Mouse (Mus musculus) G1E-ER4 (cell line): Measurements from ENCODE around the gene Olfr527. TPM values are rescaled to one million over a fixed set of nuclear protein-coding genes. Genes with fewer than 3 reads are reported as not detected.

Experiments used
- GATA1 ChIP-seq: IDR thresholded peaks from one replicate; pipeline ENCODE4 v1.8.0; 2012; ENCODE audit warnings: low read length, inconsistent platforms
- polyA plus RNA-seq: library from polyadenylated mRNA; stranded (reverse); fragments of >175 nt; gene quantifications from 2 replicates; pipeline ENCODE4 v1.2.3, GENCODE M21; 2012

The Olfr527 gene
- polyA plus RNA-seq, result not detected in 2 replicates

DNA sequence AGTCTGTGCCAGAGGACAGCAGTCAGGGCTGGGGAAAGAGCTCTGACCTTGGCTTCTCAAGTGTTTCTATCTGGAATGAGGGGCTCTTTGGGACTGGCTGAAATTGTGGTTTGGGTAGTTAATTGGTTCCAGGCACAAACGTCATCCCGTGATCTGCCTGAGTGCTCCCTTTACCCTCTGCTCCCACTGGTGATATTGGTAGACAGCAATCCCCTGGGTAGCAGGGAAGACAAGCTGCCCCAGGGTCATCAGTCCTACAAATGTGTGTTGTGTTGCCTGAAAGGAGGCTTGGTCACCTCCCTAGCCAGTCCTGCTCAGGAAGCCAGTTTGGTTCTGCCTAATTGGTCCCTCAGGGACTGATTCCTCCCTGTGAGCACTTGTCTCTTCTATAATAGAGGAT, at the start of gene Olfr527:
TSS of gene Olfr527 (plus strand) at position 301 of the 400 bp plus-strand sequence.
- no peak for TF ChIP-seq GATA1

DNA sequence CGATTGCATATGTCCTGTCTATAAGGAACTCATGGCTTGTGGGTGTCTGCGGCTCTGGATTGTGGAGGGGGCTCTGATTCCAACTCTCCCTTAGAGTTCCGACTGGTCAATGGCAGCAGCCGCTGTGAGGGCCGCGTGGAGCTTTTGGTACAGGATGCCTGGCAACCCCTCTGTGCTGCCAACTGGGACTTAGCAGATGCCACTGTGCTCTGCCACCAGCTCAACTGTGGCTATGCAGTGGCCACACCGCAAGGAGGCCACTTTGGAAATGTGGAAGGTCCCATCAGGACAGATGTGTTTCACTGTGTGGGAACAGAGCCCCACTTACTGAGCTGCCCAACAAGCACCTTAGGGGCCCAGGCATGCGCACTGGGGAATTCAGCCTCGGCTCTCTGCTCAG, 38.1 kb upstream of the Olfr527 start:
- no peak for TF ChIP-seq GATA1

DNA sequence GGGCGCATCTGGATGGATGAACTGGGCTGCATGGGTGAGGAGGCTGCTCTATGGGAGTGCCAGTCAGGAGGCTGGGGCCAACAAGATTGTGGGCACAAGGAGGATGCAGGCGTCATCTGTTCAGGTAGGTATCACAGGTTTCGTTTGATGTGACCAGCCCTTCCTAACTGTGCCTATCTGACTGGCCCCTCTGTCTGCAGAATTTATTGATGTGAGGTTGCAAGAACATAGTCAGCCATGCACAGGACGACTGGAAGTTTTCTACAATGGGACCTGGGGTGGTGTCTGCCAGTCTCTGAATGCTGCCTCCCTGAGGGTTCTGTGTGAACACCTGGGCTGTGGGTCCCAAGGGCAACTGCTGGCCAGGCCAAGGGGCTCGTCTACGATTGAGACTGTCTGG, 36.9 kb upstream of the Olfr527 start:
- no peak for TF ChIP-seq GATA1

DNA sequence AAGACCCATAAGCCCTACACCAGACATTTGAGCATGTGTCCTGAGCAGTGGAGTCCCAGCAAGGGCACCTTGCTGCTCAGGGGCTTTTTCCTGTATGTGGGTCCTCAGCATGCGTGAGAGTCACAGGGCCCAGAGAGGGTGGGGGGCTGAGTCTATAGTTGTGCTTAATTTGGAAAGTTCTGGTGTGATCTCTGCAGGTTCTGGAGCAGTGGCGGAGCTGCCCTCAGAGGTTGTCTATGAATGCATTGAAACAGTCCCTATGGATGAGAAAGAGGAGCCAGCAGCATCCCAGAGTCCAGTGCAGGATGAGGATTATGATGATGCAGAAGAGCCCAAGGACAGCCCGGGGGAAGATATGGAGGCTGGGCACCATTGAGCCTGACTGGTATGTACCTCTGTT, 34.4 kb upstream of the Olfr527 start:
- no peak for TF ChIP-seq GATA1

DNA sequence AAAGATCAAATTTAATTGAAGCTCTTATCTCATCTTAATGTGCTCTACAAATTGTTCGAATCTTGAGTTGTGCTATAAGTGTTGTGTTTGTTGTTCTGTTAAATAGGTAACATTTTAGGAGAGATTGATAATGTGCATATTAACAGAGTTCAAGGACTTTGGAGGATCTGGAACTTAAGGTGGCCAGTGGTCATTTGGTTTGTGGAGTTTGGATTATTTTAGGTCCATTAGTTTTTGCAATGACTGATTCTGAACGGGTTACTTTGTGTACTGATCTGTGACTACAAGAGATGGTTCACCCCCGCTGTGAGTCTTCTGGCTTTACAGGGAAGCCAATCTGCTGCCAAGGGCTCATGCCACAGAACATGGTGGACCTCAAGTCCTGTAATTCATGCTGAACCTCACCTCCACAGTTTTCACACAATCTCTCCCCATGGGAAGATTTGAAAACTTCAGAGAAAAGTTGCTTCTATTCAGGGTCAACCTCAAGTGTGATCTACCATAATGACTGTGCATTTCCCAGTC, 13.9 kb upstream of the Olfr527 start:
- TF ChIP-seq GATA1, result no peak

DNA sequence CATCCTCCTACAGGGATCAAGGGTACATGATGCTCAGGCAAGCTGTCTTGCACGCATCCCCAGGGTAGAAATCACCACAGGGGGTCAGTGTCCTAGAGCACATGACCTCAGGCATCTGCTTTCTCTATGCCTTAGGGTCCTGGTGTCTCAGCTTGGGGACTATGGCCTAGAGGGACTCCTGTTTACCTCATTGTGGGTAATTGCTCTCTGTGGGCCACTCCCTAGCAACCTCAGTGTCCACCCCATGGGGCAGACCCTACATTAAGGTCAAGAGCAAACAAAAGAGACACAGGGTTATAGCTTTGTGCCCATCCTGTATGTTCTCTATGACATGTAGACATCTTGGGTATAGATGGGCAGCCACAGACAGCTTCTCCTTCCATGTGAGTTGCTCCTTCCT, 13.3 kb upstream of the Olfr527 start, which contains the start of gene Olfr525:
TSS of gene Olfr525 (plus strand) at position 301 of the 400 bp plus-strand sequence.
- TF ChIP-seq GATA1, result no peak

DNA sequence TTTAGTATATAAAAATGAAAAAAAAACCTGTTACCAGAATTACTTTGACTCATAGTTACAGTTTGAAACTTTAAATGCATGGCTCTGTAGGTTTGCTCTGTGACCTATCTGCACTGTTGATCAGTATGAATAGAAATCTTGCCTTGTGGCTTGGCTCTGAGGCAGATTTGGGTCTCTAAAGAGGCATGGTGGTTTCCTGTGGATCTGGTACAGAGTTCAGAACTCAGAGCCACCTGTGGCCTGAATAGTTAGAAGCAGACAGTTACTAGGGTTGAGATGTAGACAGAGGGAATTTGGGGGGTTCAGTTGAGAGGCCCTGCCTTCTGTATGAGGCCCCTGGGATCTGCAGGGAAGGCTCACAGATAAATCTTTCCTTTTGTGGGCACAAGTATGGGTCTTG, 12.7 kb upstream of the Olfr527 start:
- no peak for TF ChIP-seq GATA1

DNA sequence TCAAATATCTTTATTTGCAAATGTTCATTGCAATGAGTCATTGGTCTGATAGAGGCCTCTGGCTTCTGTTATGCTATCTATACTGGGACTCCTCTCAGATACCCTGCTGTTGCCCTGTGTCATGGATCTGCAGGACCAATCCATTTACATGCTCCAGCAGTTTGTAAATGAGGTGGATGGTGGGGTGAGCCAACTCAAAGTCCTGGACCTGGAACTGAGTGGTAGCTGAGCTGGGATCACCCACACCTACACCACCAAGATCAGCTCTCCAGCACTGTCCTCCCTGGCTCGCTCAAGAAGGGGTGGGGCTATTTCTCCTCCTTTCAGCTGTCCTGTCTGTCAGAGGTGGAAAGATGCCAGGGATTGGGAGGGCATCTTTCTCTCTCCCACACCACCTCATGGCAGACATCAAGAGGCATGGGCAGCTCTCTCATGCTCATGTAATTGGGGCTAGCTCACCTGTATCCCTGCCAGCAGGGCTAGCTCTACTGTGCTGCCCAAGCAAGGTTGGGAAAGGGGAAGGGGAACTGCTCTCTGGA, 4.0 kb upstream of the Olfr527 start:
- no peak for TF ChIP-seq GATA1

DNA sequence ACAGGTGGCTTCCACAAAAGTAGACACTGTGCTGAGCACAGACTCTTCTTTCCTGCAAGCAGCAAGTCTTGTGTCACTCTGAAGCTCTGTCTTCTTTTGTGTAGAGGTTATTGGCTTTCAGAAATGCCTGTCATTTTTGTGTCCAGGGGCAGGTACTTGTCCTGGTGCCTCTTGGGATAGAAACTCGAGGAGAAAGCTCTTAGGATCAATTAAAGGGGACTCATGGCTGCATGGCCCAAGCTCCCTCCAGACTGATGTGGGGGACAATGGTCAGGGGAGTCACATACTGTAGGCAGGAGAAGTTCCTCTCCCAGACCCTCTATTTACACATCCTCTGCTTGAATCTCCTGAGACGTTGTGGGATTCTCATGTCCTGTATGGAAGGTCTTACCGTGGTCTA, 27.8 kb downstream of the Olfr527 start, which contains the start of gene Olfr60:
TSS of gene Olfr60 (minus strand) at position 101 of the 400 bp plus-strand sequence.
- TF ChIP-seq GATA1, result no peak

DNA sequence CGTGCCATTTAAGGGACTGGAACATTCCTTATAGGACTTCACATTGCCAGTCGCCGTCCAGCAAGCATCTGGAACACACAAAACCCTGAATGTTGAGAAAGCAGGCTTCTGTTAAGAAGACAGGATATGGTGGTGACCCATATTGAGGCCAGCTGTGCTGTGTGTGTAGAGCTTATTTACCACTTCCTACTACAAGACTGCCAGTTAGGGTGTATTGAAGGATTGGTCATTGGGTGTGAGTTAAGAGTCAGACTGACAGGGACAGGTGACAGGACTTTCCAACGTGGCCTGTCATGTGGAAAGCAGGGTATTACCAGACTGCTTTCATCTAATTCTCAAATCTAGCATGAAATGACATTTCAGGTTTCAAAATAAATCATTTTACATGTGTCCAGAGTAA, 40.5 kb downstream of the Olfr527 start:
- no peak for TF ChIP-seq GATA1

DNA sequence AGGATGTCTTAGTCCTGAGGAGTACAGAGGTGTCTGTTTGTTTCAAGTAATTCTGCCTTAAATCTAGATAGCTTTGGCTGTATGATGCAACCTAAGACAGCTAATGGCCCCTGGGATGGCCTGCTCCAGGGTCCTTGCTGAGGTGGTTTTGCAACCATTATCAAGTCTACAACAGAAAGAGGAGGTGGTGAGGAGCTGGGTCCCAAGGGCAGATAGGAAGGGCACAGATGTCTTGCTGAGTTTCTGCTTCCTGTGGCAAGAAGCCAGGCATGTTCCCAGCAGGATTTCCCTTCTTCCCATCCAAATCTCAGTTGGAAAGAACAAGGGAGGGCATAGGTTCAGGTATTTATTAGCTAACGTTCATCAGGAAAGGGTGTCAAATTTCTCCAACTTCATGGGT, 42.4 kb downstream of the Olfr527 start, which contains the start of gene Olfr530:
TSS of gene Olfr530 (minus strand) at position 101 of the 400 bp plus-strand sequence.
- no peak for TF ChIP-seq GATA1

DNA sequence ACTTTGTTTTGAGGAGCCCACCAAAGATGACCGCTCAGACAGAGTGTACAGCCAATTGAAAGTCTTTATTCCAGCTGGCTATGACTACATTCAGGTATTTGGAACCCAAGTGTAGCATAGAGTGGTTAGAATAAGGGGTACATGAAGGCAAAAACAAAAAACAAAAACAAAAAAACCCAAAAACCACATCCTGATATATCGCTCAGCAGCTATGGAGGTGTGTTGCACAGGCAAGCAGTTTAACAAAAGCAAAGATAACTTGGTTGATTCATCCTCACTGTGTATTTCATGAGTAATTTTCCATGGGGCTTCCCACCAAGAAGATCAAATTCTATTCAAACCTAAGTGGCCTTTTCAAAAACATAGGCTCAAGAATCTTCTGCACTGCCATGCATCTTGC, 43.1 kb downstream of the Olfr527 start:
- TF ChIP-seq GATA1, result no peak

Other genes starting within 250 kb of the Olfr527 start
- gene Prap1, start 240.6 kb upstream of the Olfr527 start, polyA plus RNA-seq, result not detected in 2 replicates
- 0.23 TPM in 1 of 2 replicates, not detected in the other for gene Fuom, start 231.6 kb upstream of the Olfr527 start, polyA plus RNA-seq
- gene Paox, start 218.2 kb upstream of the Olfr527 start, polyA plus RNA-seq, result 1.8 and 5.9 TPM in 2 replicates
- 3.0 and 10.6 TPM in 2 replicates for gene Echs1, start 217.5 kb upstream of the Olfr527 start, polyA plus RNA-seq
- 10.4 and 13.4 TPM in 2 replicates for gene Mtg1, start 196.5 kb upstream of the Olfr527 start, polyA plus RNA-seq
- gene Sprn, start 179.1 kb upstream of the Olfr527 start, polyA plus RNA-seq, result not detected in 2 replicates
- not detected in 2 replicates for gene Olfr522, start 169.3 kb upstream of the Olfr527 start, polyA plus RNA-seq
- gene Olfr523, start 160.8 kb upstream of the Olfr527 start, polyA plus RNA-seq, result not detected in 2 replicates
- not detected in 2 replicates for gene Olfr524, start 128.1 kb upstream of the Olfr527 start, polyA plus RNA-seq
- not detected in 2 replicates for gene Cd163l1, start 115.8 kb upstream of the Olfr527 start, polyA plus RNA-seq
- not detected in 2 replicates for gene 5830411N06Rik, start 86.7 kb upstream of the Olfr527 start, polyA plus RNA-seq
- not detected in 2 replicates for gene Olfr525, start 13.2 kb upstream of the Olfr527 start, polyA plus RNA-seq
- not detected in 2 replicates for gene Olfr60, start 27.7 kb downstream of the Olfr527 start, polyA plus RNA-seq
- gene Olfr530, start 42.3 kb downstream of the Olfr527 start, polyA plus RNA-seq, result not detected in 2 replicates
- gene Olfr531, start 68.9 kb downstream of the Olfr527 start, polyA plus RNA-seq, result not detected in 2 replicates
- gene Olfr532, start 87.6 kb downstream of the Olfr527 start, polyA plus RNA-seq, result not detected in 2 replicates
- not detected in 2 replicates for gene Olfr533, start 129.4 kb downstream of the Olfr527 start, polyA plus RNA-seq
- gene Olfr535, start 150.2 kb downstream of the Olfr527 start, polyA plus RNA-seq, result not detected in 2 replicates
- not detected in 2 replicates for gene Olfr536, start 173.4 kb downstream of the Olfr527 start, polyA plus RNA-seq
- not detected in 2 replicates for gene Olfr538, start 233.9 kb downstream of the Olfr527 start, polyA plus RNA-seq